Comparison of ENCODE assay signal across 14 mouse cellular contexts in genomic region chr11:31854955-31855354, GRCm38 (mm10). TPM values are rescaled to one million over a fixed set of nuclear protein-coding genes. Genes with fewer than 3 reads are reported as not detected.
A peak's percentile ranks its signal among the peaks of the same experiment; 100 is the strongest.
DNase-seq lines count a peak whose midpoint lies in the region.
"Had no signal": no experiment of that assay in that cellular context is flagged by ENCODE, and none has a peak within 500 bp of the region (broad histone marks: within the 10 kb centered on the region; RNA-seq: fewer than 3 reads in every experiment).

No protein-coding gene starts in this region.

- peak; percentile 4 for DNase-seq in kidney, postnatal 10 days
- no peak for DNase-seq in kidney, postnatal 36 days
- peak; percentile 67 for DNase-seq in right cerebral cortex, adult 18-20 months
- DNase-seq in right cerebral cortex, postnatal 14 days: no peak
- peak; percentile 31 to 53 for DNase-seq in left cerebral cortex, adult 18-20 months (ENCODE audit: low spot score in 2 of 2)
- peak; percentile 72 for DNase-seq in telencephalon, adult 2 months (ENCODE audit: low read depth, low spot score)
- DNase-seq in lung, postnatal 36 days: no peak
- DNase-seq: adrenal gland, postnatal 10 days; cerebellum, adult 8-10 months; gastrocnemius, postnatal 36 days; heart, postnatal 14 days; liver, postnatal 0 days; retina, postnatal 1 day; thymus, postnatal 4 days had no signal

RNA-seq across cellular contexts. Expression of gene Cpeb4, which starts 17.1 kb away (rescaled TPM):
- 100 to 1,000 TPM; 145 to 152 TPM for total RNA-seq in left cerebral cortex, adult 18-20 months (2021)

Comparison
In these comparisons a context has a peak if more than half of its experiments do, and no peak if none do; other contexts are left out.
1. DNase-seq: peak in kidney, postnatal 10 days (single experiment), right cerebral cortex, adult 18-20 months (single experiment), left cerebral cortex, adult 18-20 months (2 of 2) and telencephalon, adult 2 months (single experiment); none in kidney, postnatal 36 days (0 of 2), right cerebral cortex, postnatal 14 days (single experiment) and lung, postnatal 36 days (single experiment).